Mouse (Mus musculus) cerebellum, adult 2 months (tissue): ENCODE results near the gene Tcf12.

Experiments
- CTCF ChIP-seq: fragments of 200-500 bp; IDR thresholded peaks from 2 replicates; pipeline ENCODE4 v1.5.1; 2011; ENCODE audit warnings: low read depth, mild to moderate bottlenecking, control low read depth, low read length, moderate library complexity, borderline replicate concordance; ENCODE audit not compliant: insufficient read depth
- POLR2A ChIP-seq: fragments of 200-500 bp; IDR thresholded peaks from 2 replicates; pipeline ENCODE4 v1.6.1; 2011; ENCODE audit warnings: low read length, control low read depth, borderline replicate concordance; ENCODE audit not compliant: insufficient read depth

DNA sequence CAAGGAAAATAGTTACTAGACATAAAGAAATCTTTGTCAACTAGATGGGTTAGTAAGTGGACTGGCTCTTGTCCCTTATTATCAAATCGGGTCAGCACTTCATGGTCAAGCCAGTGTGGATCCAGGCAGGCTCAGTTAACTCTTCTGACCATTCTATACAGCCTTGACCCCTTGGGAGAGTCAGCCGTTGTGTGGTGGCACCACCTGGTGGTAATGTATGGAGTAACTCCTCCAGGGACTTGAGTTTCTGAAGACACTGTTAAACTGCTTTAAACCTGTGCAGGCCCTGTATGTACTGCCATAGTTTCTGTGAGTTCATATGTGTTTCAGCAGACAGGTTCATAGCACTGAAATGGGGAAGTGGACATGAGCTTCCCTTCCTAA lies 305.3 kb downstream of the Tcf12 start:
- TF ChIP-seq POLR2A (no peak), CTCF (peak; percentile 99)
